Mouse (Mus musculus) hindbrain, postnatal 0 days (tissue): Measurements from ENCODE around the gene H2-Aa. TPM values are rescaled to one million over a fixed set of nuclear protein-coding genes. Genes with fewer than 3 reads are reported as not detected.

ENCODE experiments used
- ATAC-seq: fragments of 200-750 bp; cut with Nextera tagmentation; 2 replicates; pipeline ENCODE4 v1.8.0; 2017; ENCODE audit warnings: mild to moderate bottlenecking, moderate TSS enrichment, moderate library complexity
- DNase-seq: peaks from one replicate; pipeline ENCODE4 v3.0.0-alpha.2; 2015; ENCODE audit warnings: low spot score
- H3K27ac ChIP-seq: fragments of 300-500 bp; sonication (generic); 2 replicates; pipeline ENCODE4 v1.5.1; 2014; ENCODE audit warnings: mild to moderate bottlenecking
- H3K27me3 ChIP-seq: fragments of 300-500 bp; sonication (generic); 2 replicates; pipeline ENCODE4 v1.6.1; 2014; ENCODE audit warnings: low read length, mixed read lengths; ENCODE audit not compliant: insufficient read depth
- H3K36me3 ChIP-seq: fragments of 300-500 bp; sonication (generic); 2 replicates; pipeline ENCODE4 v1.6.1; 2014; ENCODE audit warnings: low read length, mixed read lengths; ENCODE audit not compliant: insufficient read depth
- H3K4me1 ChIP-seq: fragments of 300-500 bp; sonication (generic); 2 replicates; pipeline ENCODE4 v1.6.1; 2014; ENCODE audit warnings: antibody characterized with exemption, low read length, mixed read lengths; ENCODE audit not compliant: insufficient read depth
- H3K4me2 ChIP-seq: fragments of 300-500 bp; sonication (generic); 2 replicates; pipeline ENCODE4 v1.6.1; 2014; ENCODE audit warnings: low read depth, mild to moderate bottlenecking, low read length, moderate library complexity, mixed read lengths
- H3K4me3 ChIP-seq: fragments of 300-500 bp; sonication (generic); 2 replicates; pipeline ENCODE4 v1.5.1; 2014; ENCODE audit warnings: low read length
- H3K9ac ChIP-seq: fragments of 300-500 bp; sonication (generic); replicated peaks from 2 replicates; pipeline ENCODE4 v1.6.1; 2014; ENCODE audit warnings: mild to moderate bottlenecking, low read length, moderate library complexity, mixed read lengths
- H3K9me3 ChIP-seq: fragments of 300-500 bp; sonication (generic); 2 replicates; pipeline ENCODE4 v1.6.1; 2016; ENCODE audit warnings: low read length, mixed read lengths
- CTCF ChIP-seq: IDR thresholded peaks from 2 replicates; pipeline ENCODE4 v1.5.1; 2016; ENCODE audit warnings: antibody characterized with exemption, control low read depth, low read depth
- WGBS: fragments of 180-500 bp; shearing (Covaris S2); extraction: QIAGEN DNeasy Blood & Tissue Kit; methylation state at CpG from one replicate; pipeline ENCODE4 v1.1.7; 2014; 5-methylcytosine and 5-hydroxymethylcytosine counted together
- polyA plus RNA-seq: library from polyadenylated mRNA; unstranded; fragments of >200 nt; fragmentation: Nextera tagmentation; extraction: Ambion mirVana; gene quantifications from 2 replicates; pipeline ENCODE4 v1.2.1, GENCODE M21; 2015
- total RNA-seq: library from RNA; depleted of rRNA; stranded (reverse); fragments of >200 nt; gene quantifications from 2 replicates; pipeline ENCODE4 v1.2.3, GENCODE M21; 2014; rRNA removed

The H2-Aa gene
- total and polyA plus RNA-seq, 2 experiments from 2014 or later: 1.3 to 1.4 TPM

- WGBS: 82% methylated on average over 5 of the region's 5 CpGs
- Histone ChIP-seq H3K9ac (no peak overlapping the region), H3K4me3 (no peak overlapping the region), H3K36me3 (no peaks in the 10 kb centered on the region), H3K27me3 (no peaks in the 10 kb centered on the region), H3K4me2 (no peak overlapping the region), H3K9me3 (peaks cover 2% of the 10 kb centered on the region; the same call in 1 of the 2 replicates), H3K4me1 (no peaks in the 10 kb centered on the region), H3K27ac (no peak overlapping the region)
- TF ChIP-seq CTCF: no peak
- no peak for ATAC-seq
- no peak for DNase-seq
Observed at GRCm38 (mm10) chr17:34236691-34237090, 50.9 kb downstream of the H2-Aa start.

DNA sequence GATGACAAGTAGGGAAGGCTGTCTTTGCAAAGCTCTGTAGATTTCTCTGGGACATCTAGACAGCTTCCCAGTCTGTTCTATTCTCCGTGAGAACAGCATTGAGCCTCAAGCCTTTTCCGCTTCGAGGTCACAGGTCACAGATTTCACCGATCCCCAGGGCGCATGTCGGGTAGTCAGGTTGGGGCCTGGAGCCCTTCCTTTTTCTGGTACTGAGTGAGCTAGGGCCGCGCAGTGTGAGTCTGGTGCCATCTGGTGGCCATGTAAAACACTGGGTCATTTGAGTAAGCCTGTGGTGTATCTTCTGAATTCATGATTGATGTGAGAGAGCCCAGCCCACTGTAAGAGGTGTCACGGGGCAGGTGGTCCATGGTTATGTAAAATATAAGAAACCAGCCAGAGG lies 52.7 kb downstream of the H2-Aa start:
- Histone ChIP-seq H3K9ac (no peak overlapping the region), H3K4me1 (no peaks in the 10 kb centered on the region), H3K27me3 (no peaks in the 10 kb centered on the region), H3K36me3 (no peaks in the 10 kb centered on the region), H3K4me3 (no peak overlapping the region), H3K4me2 (no peak overlapping the region), H3K27ac (no peak overlapping the region), H3K9me3 (no peaks in the 10 kb centered on the region)
- 43% methylated on average over 9 of the region's 9 CpGs for whole genome bisulfite sequencing
- TF ChIP-seq CTCF: peak; percentile 89
- DNase-seq (peak; percentile 73), ATAC-seq (peak; percentile 77; the same call in 1 of the 2 replicates)

Other genes with a start within 250 kb of the H2-Aa start
- gene Col11a2, start 248.4 kb downstream of the H2-Aa start, total RNA-seq: 12.1 and 16.7 TPM in 2 replicates
- 5.4 TPM in 2 replicates for gene Col11a2, start 248.4 kb downstream of the H2-Aa start, polyA plus RNA-seq
- not detected in 2 replicates for gene H2-Oa, start 195.5 kb downstream of the H2-Aa start, total RNA-seq
- 0.23 and 0.31 TPM in 2 replicates for gene H2-Oa, start 195.5 kb downstream of the H2-Aa start, polyA plus RNA-seq
- 30.9 and 31.3 TPM in 2 replicates for gene H2-DMa, start 168.3 kb downstream of the H2-Aa start, total RNA-seq
- 23.5 and 24.1 TPM in 2 replicates for gene H2-DMa, start 168.3 kb downstream of the H2-Aa start, polyA plus RNA-seq
- gene Brd2, start 165.2 kb downstream of the H2-Aa start, total RNA-seq: 180 and 195 TPM in 2 replicates
- gene Brd2, start 165.2 kb downstream of the H2-Aa start, polyA plus RNA-seq: 101 and 108 TPM in 2 replicates
- 0.16 TPM in 1 of 2 replicates, not detected in the other for gene H2-DMb2, start 144.5 kb downstream of the H2-Aa start, total RNA-seq
- gene H2-DMb2, start 144.5 kb downstream of the H2-Aa start, polyA plus RNA-seq: 0.58 and 0.59 TPM in 2 replicates
- 1.8 and 3.0 TPM in 2 replicates for gene H2-DMb1, start 134.8 kb downstream of the H2-Aa start, total RNA-seq
- gene H2-DMb1, start 134.8 kb downstream of the H2-Aa start, polyA plus RNA-seq: 1.4 and 1.8 TPM in 2 replicates
- 14.0 and 14.1 TPM in 2 replicates for gene Tap1, start 100.3 kb downstream of the H2-Aa start, total RNA-seq
- gene Tap1, start 100.3 kb downstream of the H2-Aa start, polyA plus RNA-seq: 8.0 and 8.1 TPM in 2 replicates
- 0.68 and 4.3 TPM in 2 replicates for gene Psmb9, start 100.1 kb downstream of the H2-Aa start, total RNA-seq
- 2.8 and 4.2 TPM in 2 replicates for gene Psmb9, start 100.1 kb downstream of the H2-Aa start, polyA plus RNA-seq
- gene Psmb8, start 90.1 kb downstream of the H2-Aa start, total RNA-seq: 2.8 and 5.0 TPM in 2 replicates
- 6.5 and 6.9 TPM in 2 replicates for gene Psmb8, start 90.1 kb downstream of the H2-Aa start, polyA plus RNA-seq
- gene Tap2, start 84.3 kb downstream of the H2-Aa start, total RNA-seq: 0.89 and 1.8 TPM in 2 replicates
- 3.8 and 6.5 TPM in 2 replicates for gene Tap2, start 84.3 kb downstream of the H2-Aa start, polyA plus RNA-seq
- gene H2-Ob, start 48.9 kb downstream of the H2-Aa start, total RNA-seq: 0.14 and 0.42 TPM in 2 replicates
- gene H2-Ob, start 48.9 kb downstream of the H2-Aa start, polyA plus RNA-seq: 0.13 and 0.35 TPM in 2 replicates
- 1.1 and 3.5 TPM in 2 replicates for gene H2-Ab1, start 30.1 kb downstream of the H2-Aa start, total RNA-seq
- 2.9 and 3.1 TPM in 2 replicates for gene H2-Ab1, start 30.1 kb downstream of the H2-Aa start, polyA plus RNA-seq
- 0.52 and 0.93 TPM in 2 replicates for gene H2-Eb1, start 18.0 kb upstream of the H2-Aa start, total RNA-seq
- gene H2-Eb1, start 18.0 kb upstream of the H2-Aa start, polyA plus RNA-seq: 4.1 and 5.3 TPM in 2 replicates
- 0.05 and 0.07 TPM in 2 replicates for gene H2-Eb2, start 37.8 kb upstream of the H2-Aa start, total RNA-seq
- 0.10 and 0.20 TPM in 2 replicates for gene H2-Eb2, start 37.8 kb upstream of the H2-Aa start, polyA plus RNA-seq
- not detected in 2 replicates for gene Btnl2, start 67.0 kb upstream of the H2-Aa start, total RNA-seq
- gene Btnl2, start 67.0 kb upstream of the H2-Aa start, polyA plus RNA-seq: 0.08 TPM in 1 of 2 replicates, not detected in the other
- not detected in 2 replicates for gene Btnl1, start 89.3 kb upstream of the H2-Aa start, total RNA-seq
- not detected in 2 replicates for gene Btnl1, start 89.3 kb upstream of the H2-Aa start, polyA plus RNA-seq
- 5.2 and 6.8 TPM in 2 replicates for gene BC051142, start 111.0 kb upstream of the H2-Aa start, total RNA-seq
- gene BC051142, start 111.0 kb upstream of the H2-Aa start, polyA plus RNA-seq: 4.4 and 5.0 TPM in 2 replicates
- gene Btnl4, start 189.5 kb upstream of the H2-Aa start, total RNA-seq: not detected in 2 replicates
- gene Btnl4, start 189.5 kb upstream of the H2-Aa start, polyA plus RNA-seq: not detected in 2 replicates
- not detected in 2 replicates for gene Btnl6, start 229.5 kb upstream of the H2-Aa start, total RNA-seq
- gene Btnl6, start 229.5 kb upstream of the H2-Aa start, polyA plus RNA-seq: 0.09 TPM in 1 of 2 replicates, not detected in the other